ENCODE assay signal across 8 mouse cellular contexts in the genomic region with DNA sequence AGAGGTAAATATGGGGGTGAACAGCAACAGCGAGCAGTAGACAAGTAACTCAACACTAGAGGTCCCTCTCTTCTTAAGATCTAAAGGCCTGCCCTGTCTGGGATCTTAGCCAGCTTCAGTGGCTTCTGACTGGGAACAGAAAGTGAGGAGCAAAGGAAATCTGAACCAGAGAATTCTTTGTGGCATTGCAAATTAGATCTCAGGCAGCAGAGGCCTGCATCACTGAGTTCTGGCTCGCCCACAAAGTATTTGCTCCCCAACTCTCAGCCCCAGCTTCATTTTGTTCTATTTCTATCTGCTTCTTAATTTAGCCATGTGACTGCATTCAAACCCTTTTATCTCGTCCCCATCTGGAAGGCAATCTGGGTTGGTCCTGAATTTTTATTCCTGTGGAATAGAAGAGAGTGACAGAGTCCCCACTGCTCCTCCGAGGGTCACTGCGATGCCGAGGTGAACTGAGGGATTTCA.
DNase-seq lines count a peak whose midpoint lies in the region; ATAC-seq and TF ChIP-seq lines count a peak whose summit lies in the region.

No protein-coding gene starts in this region.

- peak; percentile 12 for DNase-seq in kidney, adult 18-20 months
- peak; percentile 92 for DNase-seq in brain, embryonic 14.5 days (ENCODE audit: low read depth)
- peak; percentile 51 for DNase-seq in fibroblast of lung, adult 2 months (ENCODE audit: low read depth)
- peak; percentile 28 to 35 for DNase-seq in kidney, adult 8-10 months
- peak; percentile 67 to 69 for DNase-seq in left cerebral cortex, postnatal 36 days (ENCODE audit: low spot score in 2 of 2)
- DNase-seq in right cerebral cortex, postnatal 4 days = peak; percentile 55
- no peak for DNase-seq in liver, embryonic 11.5 days (ENCODE audit: low spot score)

- no peak for ATAC-seq in kidney, embryonic 15.5 days (replicated peaks; ENCODE audit: low FRiP score)
- ATAC-seq in liver, embryonic 11.5 days (replicated peaks; ENCODE audit: low FRiP score) = no peak

- intact Hi-C loops in left cerebral cortex, postnatal 36 days (cut with DNase I) = loop anchor here (2.0 to 10.0 kb wide), 5 partner anchors 201 to 579 kb away; a partner anchor contains a TSS

- peak; percentile 51; the same call in 1 of the 2 replicates for TF ChIP-seq CTCF in brain, embryonic 14.5 days (IDR thresholded peaks at IDR 0.05; ENCODE audit: borderline replicate concordance, extremely low read depth, insufficient read depth, insufficient read length)

- H3K4me2 ChIP-seq in kidney, embryonic 15.5 days = no peak overlapping the region
- no peak overlapping the region for H3K4me2 ChIP-seq in liver, embryonic 11.5 days

- H3K27ac ChIP-seq in kidney, embryonic 15.5 days = no peak overlapping the region
- no peak overlapping the region for H3K27ac ChIP-seq in liver, embryonic 11.5 days (ENCODE audit: low read depth, low read length)

- no peak for TF ChIP-seq POLR2A in brain, embryonic 14.5 days (IDR thresholded peaks at IDR 0.05; ENCODE audit: borderline replicate concordance, extremely low read depth, insufficient read depth, insufficient read length, poor library complexity, severe bottlenecking)

- 65% methylated on average over 6 of the region's 6 CpGs for WGBS in kidney, embryonic 15.5 days
- WGBS in liver, embryonic 11.5 days = 70% methylated on average over 6 of the region's 6 CpGs

- no peak overlapping the region for H3K9ac ChIP-seq in kidney, embryonic 15.5 days
- H3K9ac ChIP-seq in liver, embryonic 11.5 days (ENCODE audit: low read depth, low read length) = no peak overlapping the region

- H3K36me3 ChIP-seq in kidney, embryonic 15.5 days = no peaks in the 10 kb centered on the region
- H3K36me3 ChIP-seq in liver, embryonic 11.5 days (ENCODE audit: control insufficient read depth, insufficient read depth, low read length) = no peaks in the 10 kb centered on the region

- H3K4me3 ChIP-seq in kidney, embryonic 15.5 days (replicated peaks) = no peak overlapping the region
- no peak overlapping the region for H3K4me3 ChIP-seq in liver, embryonic 11.5 days (ENCODE audit: low read depth, low read length)

- no peaks in the 10 kb centered on the region for H3K4me1 ChIP-seq in kidney, embryonic 15.5 days
- H3K4me1 ChIP-seq in liver, embryonic 11.5 days (replicated peaks; ENCODE audit: control insufficient read depth, insufficient read depth, low read length) = no peaks in the 10 kb centered on the region

- H3K9me3 ChIP-seq in kidney, embryonic 15.5 days (replicated peaks) = no peaks in the 10 kb centered on the region
- H3K9me3 ChIP-seq in liver, embryonic 11.5 days (ENCODE audit: control insufficient read depth, low read length) = no peaks in the 10 kb centered on the region

- no peaks in the 10 kb centered on the region for H3K27me3 ChIP-seq in kidney, embryonic 15.5 days
- H3K27me3 ChIP-seq in liver, embryonic 11.5 days (replicated peaks; ENCODE audit: control insufficient read depth, insufficient read depth, low read length) = no peaks in the 10 kb centered on the region
